Mouse (Mus musculus) hindbrain, postnatal 0 days (tissue): ENCODE measurements at regions not wholly inside any gene's neighbourhood (a gene's known extent, or its start where the extent isn't known, plus 50 kb on each side); places are given as distances from the start of the nearest gene placed in this dataset.
"Not testable (repeated sequence)": the region's sequence is repeated elsewhere in the genome, so short reads cannot be mapped to it uniquely, and the experiment has no call there.

ENCODE experiments used
- ATAC-seq: fragments of 200-750 bp; cut with Nextera tagmentation; 2 replicates; pipeline ENCODE4 v1.8.0; 2017; ENCODE audit warnings: mild to moderate bottlenecking, moderate TSS enrichment, moderate library complexity
- DNase-seq: peaks from one replicate; pipeline ENCODE4 v3.0.0-alpha.2; 2015; ENCODE audit warnings: low spot score
- H3K27ac ChIP-seq: fragments of 300-500 bp; sonication (generic); 2 replicates; pipeline ENCODE4 v1.5.1; 2014; ENCODE audit warnings: mild to moderate bottlenecking
- H3K27me3 ChIP-seq: fragments of 300-500 bp; sonication (generic); 2 replicates; pipeline ENCODE4 v1.6.1; 2014; ENCODE audit warnings: low read length, mixed read lengths; ENCODE audit not compliant: insufficient read depth
- H3K36me3 ChIP-seq: fragments of 300-500 bp; sonication (generic); 2 replicates; pipeline ENCODE4 v1.6.1; 2014; ENCODE audit warnings: low read length, mixed read lengths; ENCODE audit not compliant: insufficient read depth
- H3K4me1 ChIP-seq: fragments of 300-500 bp; sonication (generic); 2 replicates; pipeline ENCODE4 v1.6.1; 2014; ENCODE audit warnings: antibody characterized with exemption, low read length, mixed read lengths; ENCODE audit not compliant: insufficient read depth
- H3K4me2 ChIP-seq: fragments of 300-500 bp; sonication (generic); 2 replicates; pipeline ENCODE4 v1.6.1; 2014; ENCODE audit warnings: low read depth, mild to moderate bottlenecking, low read length, moderate library complexity, mixed read lengths
- H3K4me3 ChIP-seq: fragments of 300-500 bp; sonication (generic); 2 replicates; pipeline ENCODE4 v1.5.1; 2014; ENCODE audit warnings: low read length
- H3K9ac ChIP-seq: fragments of 300-500 bp; sonication (generic); replicated peaks from 2 replicates; pipeline ENCODE4 v1.6.1; 2014; ENCODE audit warnings: mild to moderate bottlenecking, low read length, moderate library complexity, mixed read lengths
- H3K9me3 ChIP-seq: fragments of 300-500 bp; sonication (generic); 2 replicates; pipeline ENCODE4 v1.6.1; 2016; ENCODE audit warnings: low read length, mixed read lengths
- CTCF ChIP-seq: IDR thresholded peaks from 2 replicates; pipeline ENCODE4 v1.5.1; 2016; ENCODE audit warnings: antibody characterized with exemption, control low read depth, low read depth
- WGBS: fragments of 180-500 bp; shearing (Covaris S2); extraction: QIAGEN DNeasy Blood & Tissue Kit; methylation state at CpG from one replicate; pipeline ENCODE4 v1.1.7; 2014; 5-methylcytosine and 5-hydroxymethylcytosine counted together

GRCm38 (mm10) chr19:19347017-19347416, 236.0 kb upstream of the Rorb start:
- Histone ChIP-seq H3K4me1 (0 out of 2 replicates have a peak, but pooled peaks cover 4% of the 10 kb centered on the region), H3K4me3 (no peak overlapping the region), H3K27me3 (no peaks in the 10 kb centered on the region), H3K9ac (no peak overlapping the region), H3K4me2 (no peak overlapping the region), H3K27ac (no peak overlapping the region), H3K9me3 (no peaks in the 10 kb centered on the region), H3K36me3 (no peaks in the 10 kb centered on the region)
- peak; percentile 37; the same call in 1 of the 2 replicates for TF ChIP-seq CTCF
- ATAC-seq (no peak), DNase-seq (peak; percentile 34)
- 45% methylated on average over 2 of the region's 2 CpGs for WGBS

- DNase-seq: no peak
- no peaks in the 10 kb centered on the region for H3K36me3 ChIP-seq
- H3K27ac ChIP-seq: no peak overlapping the region
- TF ChIP-seq CTCF: no peak
- peak; percentile 79 for ATAC-seq
- 30% methylated on average over 7 of the region's 7 CpGs for WGBS
- no peak overlapping the region for H3K4me3 ChIP-seq
- H3K4me1 ChIP-seq: 0 out of 2 replicates have a peak, but pooled peaks cover 4% of the 10 kb centered on the region
- no peaks in the 10 kb centered on the region for H3K9me3 ChIP-seq
- 0 out of 2 replicates have a peak overlapping the region, but pooled peaks have one; percentile 1 for H3K4me2 ChIP-seq
- H3K9ac ChIP-seq: no peak overlapping the region
- H3K27me3 ChIP-seq: no peaks in the 10 kb centered on the region
Observed at GRCm38 (mm10) chr19:19344426-19344811, 233.4 kb upstream of the Rorb start.

- Histone ChIP-seq H3K9ac (no peak overlapping the region), H3K9me3 (no peaks in the 10 kb centered on the region), H3K4me2 (0 out of 2 replicates have a peak overlapping the region, but pooled peaks have one; percentile 1), H3K27ac (no peak overlapping the region), H3K4me1 (0 out of 2 replicates have a peak, but pooled peaks cover 4% of the 10 kb centered on the region), H3K4me3 (no peak overlapping the region), H3K36me3 (no peaks in the 10 kb centered on the region), H3K27me3 (no peaks in the 10 kb centered on the region)
- DNase-seq (peak; percentile 90), ATAC-seq (peak; percentile 91)
- no peak for TF ChIP-seq CTCF
- 27% methylated on average over 10 of the region's 10 CpGs for WGBS
Observed at GRCm38 (mm10) chr19:19343702-19344425, 232.9 kb upstream of the Rorb start.

- not testable (repeated sequence) for H3K27ac ChIP-seq, H3K36me3 ChIP-seq, H3K27me3 ChIP-seq, H3K9ac ChIP-seq, H3K4me2 ChIP-seq, H3K9me3 ChIP-seq, H3K4me1 ChIP-seq, DNase-seq, ATAC-seq, H3K4me3 ChIP-seq
- 90% methylated on average over 2 of the region's 2 CpGs for WGBS
Observed at GRCm38 (mm10) chr19:19307142-19307541, 196.1 kb upstream of the Rorb start.

GRCm38 (mm10) chr19:19306476-19307131, 195.6 kb upstream of the Rorb start:
- Histone ChIP-seq H3K27me3 (no peaks in the 10 kb centered on the region), H3K9ac (no peak overlapping the region), H3K9me3 (no peaks in the 10 kb centered on the region), H3K27ac (no peak overlapping the region), H3K4me3 (no peak overlapping the region), H3K4me1 (no peaks in the 10 kb centered on the region), H3K36me3 (no peaks in the 10 kb centered on the region), H3K4me2 (no peak overlapping the region)
- no peak for DNase-seq
- no peak for TF ChIP-seq CTCF
- 75% methylated on average over 6 of the region's 6 CpGs for WGBS
- no peak for ATAC-seq

GRCm38 (mm10) chr19:19285864-19286263, 174.9 kb upstream of the Rorb start:
- not testable (repeated sequence) for H3K27me3 ChIP-seq, H3K4me3 ChIP-seq, ATAC-seq, H3K36me3 ChIP-seq, H3K4me1 ChIP-seq, H3K9me3 ChIP-seq, H3K9ac ChIP-seq, H3K27ac ChIP-seq, H3K4me2 ChIP-seq, DNase-seq
- 90% methylated on average over 3 of the region's 3 CpGs for WGBS
